Mouse (Mus musculus) intestine, postnatal 0 days (tissue): ENCODE measurements around the gene Meis1. TPM values are rescaled to one million over a fixed set of nuclear protein-coding genes. Genes with fewer than 3 reads are reported as not detected.

Experiments
- ATAC-seq: fragments of 200-750 bp; cut with Nextera tagmentation; 2 replicates; pipeline ENCODE4 v1.8.0; 2017; ENCODE audit warnings: mild to moderate bottlenecking, moderate TSS enrichment, moderate library complexity
- H3K27ac ChIP-seq: fragments of 300-500 bp; sonication (generic); 2 replicates; pipeline ENCODE4 v1.5.1; 2014; ENCODE audit warnings: mild to moderate bottlenecking, low read depth, low read length, moderate library complexity
- H3K27me3 ChIP-seq: fragments of 300-500 bp; sonication (generic); replicated peaks from 2 replicates; pipeline ENCODE4 v1.6.1; 2014; ENCODE audit warnings: low read length, mixed read lengths; ENCODE audit not compliant: control insufficient read depth, insufficient read depth
- H3K36me3 ChIP-seq: fragments of 300-500 bp; sonication (generic); 2 replicates; pipeline ENCODE4 v1.6.1; 2014; ENCODE audit warnings: mild to moderate bottlenecking, moderate library complexity; ENCODE audit not compliant: control insufficient read depth, insufficient read depth
- H3K4me1 ChIP-seq: fragments of 300-500 bp; sonication (generic); replicated peaks from 2 replicates; pipeline ENCODE4 v1.6.1; 2014; ENCODE audit warnings: antibody characterized with exemption, low read length, mixed read lengths; ENCODE audit not compliant: control insufficient read depth, insufficient read depth
- H3K4me2 ChIP-seq: fragments of 300-500 bp; sonication (generic); replicated peaks from 2 replicates; pipeline ENCODE4 v1.6.1; 2014; ENCODE audit warnings: low read depth, mild to moderate bottlenecking, moderate library complexity
- H3K4me3 ChIP-seq: fragments of 300-500 bp; sonication (generic); 2 replicates; pipeline ENCODE4 v1.5.1; 2014; ENCODE audit warnings: low read depth, low read length
- H3K9ac ChIP-seq: fragments of 300-500 bp; sonication (generic); 2 replicates; pipeline ENCODE4 v1.6.1; 2014; ENCODE audit warnings: mild to moderate bottlenecking, low read depth, low read length
- H3K9me3 ChIP-seq: fragments of 300-500 bp; sonication (generic); 2 replicates; pipeline ENCODE4 v1.6.1; 2016; ENCODE audit warnings: mixed run types; ENCODE audit not compliant: control insufficient read depth
- CTCF ChIP-seq: sonication (generic); IDR thresholded peaks from 2 replicates; pipeline ENCODE4 v1.5.1; 2016; ENCODE audit warnings: low read depth, mild to moderate bottlenecking, control low read depth, antibody characterized with exemption, moderate library complexity
- WGBS: fragments of 180-500 bp; shearing (Covaris S2); extraction: QIAGEN DNeasy Blood & Tissue Kit; methylation state at CpG from one replicate; pipeline ENCODE4 v1.1.7; 2014; 5-methylcytosine and 5-hydroxymethylcytosine counted together
- polyA plus RNA-seq: library from polyadenylated mRNA; unstranded; fragments of >200 nt; fragmentation: Nextera tagmentation; extraction: Ambion mirVana; gene quantifications from 2 replicates; pipeline ENCODE4 v1.2.1, GENCODE M21; 2015

The Meis1 gene
- polyA plus RNA-seq, 1 experiment from 2014 or later, result 22.9 TPM

DNA sequence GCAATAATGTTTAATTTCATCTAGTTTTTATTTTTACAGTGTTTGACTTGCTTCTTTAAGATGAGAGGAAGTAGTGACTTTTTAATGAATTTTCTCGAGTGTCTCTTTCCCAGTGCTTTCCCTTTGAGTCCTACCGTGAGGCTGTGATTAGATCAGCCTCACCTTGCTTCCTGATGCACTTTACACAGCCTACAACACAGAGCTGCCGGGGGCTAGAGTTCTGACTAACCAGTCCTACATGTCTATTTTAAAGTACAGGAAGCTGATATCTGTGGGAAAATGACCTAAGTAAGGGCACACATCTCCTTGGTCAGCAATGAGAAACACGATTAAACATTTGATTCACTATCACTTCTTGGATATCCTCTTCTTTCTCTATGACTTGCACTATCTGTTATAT lies 119.9 kb downstream of the Meis1 start:
- no peak overlapping the region for H3K4me2 ChIP-seq
- H3K4me3 ChIP-seq, result no peak overlapping the region
- TF ChIP-seq CTCF, result no peak
- ATAC-seq, result no peak
- H3K9me3 ChIP-seq, result no peaks in the 10 kb centered on the region
- H3K27ac ChIP-seq, result no peak overlapping the region
- WGBS, result 20% methylated on average over 4 of the region's 4 CpGs
- H3K36me3 ChIP-seq, result no peaks in the 10 kb centered on the region
- no peaks in the 10 kb centered on the region for H3K4me1 ChIP-seq
- no peak overlapping the region for H3K9ac ChIP-seq
- H3K27me3 ChIP-seq, result no peaks in the 10 kb centered on the region

DNA sequence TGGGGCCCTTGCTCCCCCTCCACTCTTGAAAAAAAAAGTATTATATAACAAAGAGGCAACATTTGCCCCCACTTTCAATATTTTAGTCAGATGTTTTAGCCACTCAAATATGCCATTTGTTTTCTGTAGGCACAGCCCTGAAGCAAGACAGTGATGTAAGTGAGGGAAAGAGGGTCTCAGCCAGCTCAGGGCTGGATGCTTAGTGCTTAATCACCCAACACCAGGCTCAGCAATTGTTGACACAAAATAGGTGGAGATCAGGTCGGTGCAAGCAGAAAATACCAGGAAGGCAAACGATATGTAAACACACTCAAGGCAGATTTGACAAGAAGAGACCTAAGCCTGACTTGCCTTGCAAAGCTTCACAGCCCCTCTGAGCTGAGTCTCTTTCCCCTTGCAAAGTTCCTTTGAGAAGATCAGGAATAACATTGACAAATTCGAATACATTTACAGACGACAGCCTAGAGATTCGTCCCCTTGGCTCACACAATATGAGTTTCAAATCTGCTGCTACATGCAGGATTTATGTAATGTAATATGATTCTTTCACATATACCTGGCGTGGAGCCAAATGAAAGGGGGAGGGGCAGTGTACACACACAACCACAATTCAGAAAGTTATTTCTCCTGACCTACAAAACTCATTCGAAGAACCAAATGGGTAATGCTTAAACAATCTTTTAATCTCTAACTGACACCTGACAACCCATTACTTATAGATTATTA lies 120.7 kb downstream of the Meis1 start:
- no peak overlapping the region for H3K4me3 ChIP-seq
- no peak for ATAC-seq
- no peak overlapping the region for H3K4me2 ChIP-seq
- no peaks in the 10 kb centered on the region for H3K4me1 ChIP-seq
- no peak overlapping the region for H3K9ac ChIP-seq
- H3K36me3 ChIP-seq, result no peaks in the 10 kb centered on the region
- no peaks in the 10 kb centered on the region for H3K9me3 ChIP-seq
- no peaks in the 10 kb centered on the region for H3K27me3 ChIP-seq
- WGBS, result 3% methylated on average over 7 of the region's 7 CpGs
- H3K27ac ChIP-seq, result no peak overlapping the region
- no peak for TF ChIP-seq CTCF

DNA sequence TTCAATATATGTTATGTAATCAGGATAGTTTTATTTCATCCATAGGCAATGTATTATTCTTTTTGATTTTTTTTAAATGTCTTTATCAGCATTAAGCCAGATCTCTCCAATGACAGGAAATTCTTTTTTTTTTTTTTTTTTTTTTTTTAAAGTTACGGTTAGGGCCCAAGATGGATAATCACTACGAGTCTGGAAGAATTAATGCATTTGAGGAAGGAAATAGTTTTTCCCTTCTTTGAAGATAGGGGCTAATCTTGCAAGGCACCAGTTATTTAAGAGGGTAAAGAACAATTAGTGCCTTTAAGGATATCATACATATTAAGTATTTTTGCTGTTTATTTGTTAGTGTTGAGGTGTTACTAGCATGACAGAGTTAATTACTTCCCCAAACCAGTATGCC lies 121.5 kb downstream of the Meis1 start:
- Histone ChIP-seq H3K9ac (no peak overlapping the region), H3K4me2 (no peak overlapping the region), H3K36me3 (no peaks in the 10 kb centered on the region), H3K4me3 (no peak overlapping the region), H3K4me1 (no peaks in the 10 kb centered on the region), H3K27me3 (no peaks in the 10 kb centered on the region), H3K27ac (no peak overlapping the region), H3K9me3 (no peaks in the 10 kb centered on the region)
- WGBS, result 72% methylated on average over 2 of the region's 2 CpGs
- no peak for TF ChIP-seq CTCF
- ATAC-seq, result no peak

DNA sequence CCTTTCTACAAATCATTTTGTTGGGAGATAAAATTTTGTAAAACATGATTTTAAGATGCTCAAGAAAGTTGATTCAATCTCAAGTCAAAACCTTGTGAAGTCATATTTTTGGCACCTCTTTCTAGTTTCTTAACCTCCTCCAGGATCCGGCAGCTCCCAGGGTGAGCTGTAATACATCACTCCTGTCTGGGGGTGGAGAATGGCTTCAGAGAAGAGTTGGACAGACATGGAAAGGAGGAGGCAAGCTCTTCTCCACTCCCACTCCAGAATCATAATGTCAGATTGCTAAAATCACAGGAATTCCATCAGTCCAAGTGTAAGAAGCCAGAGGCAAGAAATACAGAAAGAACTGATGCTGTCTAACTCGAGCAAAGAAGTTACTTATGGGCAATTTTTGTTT lies 126.3 kb downstream of the Meis1 start:
- Histone ChIP-seq H3K4me3 (no peak overlapping the region), H3K27me3 (no peaks in the 10 kb centered on the region), H3K9ac (no peak overlapping the region), H3K27ac (no peak overlapping the region), H3K36me3 (no peaks in the 10 kb centered on the region), H3K9me3 (no peaks in the 10 kb centered on the region), H3K4me2 (no peak overlapping the region), H3K4me1 (no peaks in the 10 kb centered on the region)
- no peak for ATAC-seq
- no peak for TF ChIP-seq CTCF
- 47% methylated on average over 2 of the region's 2 CpGs for WGBS

DNA sequence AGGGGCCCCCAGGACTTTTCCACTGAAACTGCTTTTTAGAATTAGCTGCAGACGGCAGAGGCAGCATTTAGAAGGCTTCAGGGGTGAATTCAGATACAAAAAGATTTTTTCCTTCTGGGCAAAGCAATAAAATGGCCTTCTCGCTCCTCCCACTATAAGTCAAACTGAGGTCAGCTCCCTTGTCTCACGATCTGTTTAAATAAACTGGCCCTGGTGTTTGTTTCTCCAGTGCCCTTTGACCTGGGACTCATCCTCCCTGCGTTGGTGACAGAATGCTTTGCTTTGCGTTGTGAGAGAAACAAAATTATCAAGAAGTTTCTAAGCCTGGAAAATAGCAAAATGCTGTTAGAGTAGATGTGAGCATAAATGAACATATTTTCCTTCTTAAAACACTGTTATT lies 129.6 kb downstream of the Meis1 start:
- no peak overlapping the region for H3K4me2 ChIP-seq
- H3K4me1 ChIP-seq, result no peaks in the 10 kb centered on the region
- no peaks in the 10 kb centered on the region for H3K36me3 ChIP-seq
- H3K27ac ChIP-seq, result no peak overlapping the region
- no peak overlapping the region for H3K4me3 ChIP-seq
- TF ChIP-seq CTCF, result no peak
- H3K9me3 ChIP-seq, result no peaks in the 10 kb centered on the region
- ATAC-seq, result no peak
- WGBS, result 13% methylated on average over 5 of the region's 5 CpGs
- no peaks in the 10 kb centered on the region for H3K27me3 ChIP-seq
- no peak overlapping the region for H3K9ac ChIP-seq

DNA sequence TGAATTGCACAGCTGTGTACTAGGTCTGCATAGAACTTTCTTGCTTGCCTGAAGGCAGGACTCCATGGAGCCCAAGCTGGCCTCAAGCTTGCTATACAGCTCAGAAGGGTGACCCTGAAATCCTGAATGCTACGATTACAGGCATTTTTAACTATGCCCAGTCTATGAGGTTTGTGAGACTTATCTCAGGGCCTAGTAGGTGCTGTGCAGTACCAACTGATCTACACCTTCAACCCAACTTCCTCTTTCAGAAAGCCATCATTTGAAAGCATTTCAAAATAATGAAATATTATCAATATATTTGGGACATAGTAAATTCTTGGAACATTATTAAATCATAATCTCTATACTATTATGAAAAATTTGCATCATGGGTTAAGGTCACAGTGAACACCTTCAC lies 130.1 kb downstream of the Meis1 start:
- no peak overlapping the region for H3K4me3 ChIP-seq
- no peaks in the 10 kb centered on the region for H3K36me3 ChIP-seq
- H3K27me3 ChIP-seq, result no peaks in the 10 kb centered on the region
- no peak overlapping the region for H3K9ac ChIP-seq
- no peak for ATAC-seq
- H3K27ac ChIP-seq, result no peak overlapping the region
- H3K4me2 ChIP-seq, result no peak overlapping the region
- no peaks in the 10 kb centered on the region for H3K4me1 ChIP-seq
- WGBS, result 56% methylated on average over 1 of the region's 1 CpGs
- TF ChIP-seq CTCF, result no peak
- H3K9me3 ChIP-seq, result no peaks in the 10 kb centered on the region
